Mouse (Mus musculus): ENCODE measurements around the gene Grm4.

- TF ChIP-seq POLR2A (IDR thresholded peaks at IDR 0.05; ENCODE audit: insufficient read length, low read depth) (no peak), CEBPB (IDR thresholded peaks at IDR 0.05; ENCODE audit: insufficient read depth, poor library complexity, severe bottlenecking) (no peak), MAX (IDR thresholded peaks at IDR 0.05; ENCODE audit: low read depth) (no peak), MYOG (IDR thresholded peaks at IDR 0.05; ENCODE audit: control insufficient read depth in 1 of 3, insufficient read depth in 1 of 3, insufficient read length in 2 of 3, low read depth in 2 of 3) (no peak), TCF12 (IDR thresholded peaks at IDR 0.05; ENCODE audit: insufficient read depth, poor library complexity, severe bottlenecking) (no peak), POLR2AphosphoS2 (IDR thresholded peaks at IDR 0.05; ENCODE audit: insufficient read length, low read depth) (no peak), E2F4 (IDR thresholded peaks at IDR 0.05; ENCODE audit: insufficient read depth) (no peak), TCF3 (IDR thresholded peaks at IDR 0.05; ENCODE audit: insufficient read length, low read depth) (no peak), MYOD1 (IDR thresholded peaks at IDR 0.05; ENCODE audit: control insufficient read depth in 1 of 3, insufficient read length in 2 of 3, low read depth in 2 of 3) (peak in 1 of 3 experiments; percentile 8), USF1 (IDR thresholded peaks at IDR 0.05; ENCODE audit: low read depth) (no peak)
These were observed 36.2 kb upstream of the Grm4 start for GRCm38 (mm10) chr17:27557181-27557926.

Data from myocyte (in vitro differentiated cells).